Mouse (Mus musculus) C2C12 (cell line): Measurements from ENCODE around the gene Veph1.

ENCODE experiments used
- CEBPB ChIP-seq: IDR thresholded peaks from one replicate; pipeline ENCODE4 v1.6.1; 2011; ENCODE audit warnings: low read depth, mild to moderate bottlenecking, control low read depth, moderate library complexity
- CTCF ChIP-seq: IDR thresholded peaks from one replicate; pipeline ENCODE4 v1.5.1; 2011; ENCODE audit not compliant: control insufficient read depth, insufficient read depth, insufficient read length
- FOSL1 ChIP-seq: IDR thresholded peaks from one replicate; pipeline ENCODE4 v1.8.0; 2011; ENCODE audit warnings: mild to moderate bottlenecking, low read length; ENCODE audit not compliant: poor library complexity, insufficient read depth, severe bottlenecking
- MAX ChIP-seq: IDR thresholded peaks from one replicate; pipeline ENCODE4 v1.6.1; 2011; ENCODE audit warnings: mild to moderate bottlenecking, control low read depth
- MYOD1 ChIP-seq: IDR thresholded peaks from one replicate; pipeline ENCODE4 v1.6.1; 2011; ENCODE audit warnings: low read depth; ENCODE audit not compliant: control insufficient read depth, insufficient read length
- MYOG ChIP-seq: IDR thresholded peaks from one replicate; pipeline ENCODE4 v1.6.1; 2011; ENCODE audit not compliant: control insufficient read depth, insufficient read length; ENCODE audit errors: extremely low read depth
- USF1 ChIP-seq: IDR thresholded peaks from one replicate; pipeline ENCODE4 v1.6.1; 2011; ENCODE audit warnings: low read depth, mild to moderate bottlenecking, control low read depth, moderate library complexity

DNA sequence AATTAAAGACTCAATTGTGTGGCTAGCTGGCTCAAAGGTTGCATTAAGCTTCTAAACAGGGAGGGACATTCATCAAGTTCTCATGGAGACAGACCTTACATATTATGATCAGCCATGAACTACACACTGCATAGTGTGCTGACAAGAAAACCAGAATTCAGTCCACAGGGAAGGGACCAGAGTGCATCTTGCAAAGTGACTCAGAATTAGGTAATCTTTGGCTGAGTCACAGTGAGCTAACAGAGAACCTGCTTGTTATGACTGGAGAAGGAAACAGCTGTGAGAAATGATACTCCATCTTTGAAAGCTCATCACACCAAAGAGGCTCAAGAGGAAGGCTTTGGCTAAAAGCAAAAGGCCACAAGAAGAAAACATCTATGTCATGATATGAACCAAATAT, 56.2 kb downstream of the Veph1 start:
- TF ChIP-seq CTCF (no peak), USF1 (no peak), MAX (no peak), MYOG (no peak), MYOD1 (peak; percentile 78), FOSL1 (peak; percentile 94), CEBPB (peak; percentile 60)
